17 mouse cellular contexts compared by ENCODE assay signal in genomic region chr11:62522283-62522682, GRCm38 (mm10).
"Had no signal": no experiment of that assay in that cellular context is flagged by ENCODE, and none has a peak within 500 bp of the region (broad histone marks: within the 10 kb centered on the region; RNA-seq: fewer than 3 reads in every experiment).

No protein-coding gene starts in this region.

- H3K9ac ChIP-seq: liver, postnatal 0 days; lung, embryonic 15.5 days; midbrain, embryonic 13.5 days; midbrain, embryonic 15.5 days; neural tube, embryonic 12.5 days had no signal

- DNase-seq: liver, postnatal 0 days; lung, adult 2 months; lung, postnatal 14 days; lung, postnatal 36 days; right cerebral cortex, postnatal 14 days; spleen, adult 18-20 months; thymus, adult 18-20 months; thymus, postnatal 14 days; thymus, postnatal 4 days had no signal

- H3K4me3 ChIP-seq: lung, embryonic 15.5 days; megakaryocyte, embryonic 14.5 days; midbrain, embryonic 13.5 days; midbrain, embryonic 15.5 days; neural tube, embryonic 12.5 days had no signal

- H3K27ac ChIP-seq: lung, embryonic 15.5 days; macrophage; midbrain, embryonic 13.5 days; midbrain, embryonic 15.5 days; neural tube, embryonic 12.5 days had no signal

- H3K4me2 ChIP-seq: lung, embryonic 15.5 days; midbrain, embryonic 11.5 days; midbrain, embryonic 13.5 days; midbrain, embryonic 15.5 days; neural tube, embryonic 12.5 days had no signal

- H3K36me3 ChIP-seq: lung, embryonic 15.5 days had no signal

- H3K4me1 ChIP-seq: lung, embryonic 15.5 days; midbrain, embryonic 15.5 days; neural tube, embryonic 12.5 days had no signal

- ATAC-seq: liver, postnatal 0 days; lung, postnatal 0 days; midbrain, embryonic 13.5 days; midbrain, embryonic 15.5 days had no signal

- H3K9me3 ChIP-seq: lung, embryonic 15.5 days; midbrain, embryonic 13.5 days; midbrain, embryonic 15.5 days; neural tube, embryonic 12.5 days had no signal

- H3K27me3 ChIP-seq: lung, embryonic 15.5 days; midbrain, embryonic 13.5 days; midbrain, embryonic 15.5 days; neural tube, embryonic 12.5 days had no signal
